8 mouse cellular contexts compared by ENCODE assay signal in the genomic region with DNA sequence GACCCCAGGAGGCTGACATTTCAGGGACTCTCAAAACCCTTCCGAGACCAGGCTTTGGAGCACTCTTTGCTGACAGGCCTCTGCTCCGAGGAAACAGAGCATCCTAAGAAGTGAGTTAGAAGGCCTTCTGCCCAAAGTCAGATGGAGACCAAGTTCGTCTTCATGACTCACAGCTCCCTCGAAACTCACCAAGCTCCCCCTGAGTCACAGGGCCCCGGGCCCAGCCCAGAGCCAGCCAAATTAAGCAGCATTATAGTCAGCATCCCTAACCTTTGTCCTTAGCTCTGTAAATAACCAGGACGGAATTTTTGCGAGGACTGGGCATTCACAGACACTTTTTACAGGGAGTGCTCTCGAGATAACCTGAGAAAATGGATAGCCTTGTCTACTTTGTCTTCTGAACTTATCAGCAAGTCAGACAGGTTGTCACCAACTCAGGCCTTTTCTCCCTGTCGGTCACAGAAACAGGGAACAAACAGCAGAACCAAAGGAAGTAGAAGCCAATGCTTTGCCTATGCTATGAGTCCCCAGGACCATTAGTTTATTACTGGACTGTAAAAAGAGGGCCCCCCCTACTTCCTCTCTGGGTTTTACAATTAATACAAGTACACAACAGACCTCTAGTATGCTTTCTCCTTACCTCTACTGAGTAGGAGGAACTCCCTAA. TPM values are rescaled to one million over a fixed set of nuclear protein-coding genes. Genes with fewer than 3 reads are reported as not detected.
DNase-seq lines count a peak whose midpoint lies in the region; ATAC-seq and TF ChIP-seq lines count a peak whose summit lies in the region.

No protein-coding gene starts in this region.

- no peak for TF ChIP-seq CTCF in layer of hippocampus, adult 2 months (conservative IDR thresholded peaks at IDR 0.05)

- 69% methylated on average over 9 of the region's 9 CpGs for WGBS in hindbrain, embryonic 14.5 days
- WGBS in neural tube, embryonic 13.5 days = 60% methylated on average over 9 of the region's 9 CpGs

- H3K36me3 ChIP-seq in hindbrain, embryonic 14.5 days (replicated peaks; ENCODE audit: control insufficient read depth, insufficient read depth) = peaks cover 7% of the 10 kb centered on the region
- peaks cover 11% of the 10 kb centered on the region for H3K36me3 ChIP-seq in neural tube, embryonic 13.5 days

- ATAC-seq in hindbrain, embryonic 14.5 days (ENCODE audit: low FRiP score) = no peak
- no peak for ATAC-seq in neural tube, embryonic 13.5 days (ENCODE audit: low read depth)

- H3K9me3 ChIP-seq in hindbrain, embryonic 14.5 days (ENCODE audit: control insufficient read depth, low read length) = no peaks in the 10 kb centered on the region
- no peaks in the 10 kb centered on the region for H3K9me3 ChIP-seq in neural tube, embryonic 13.5 days

- intact Hi-C loops in gastrocnemius, postnatal 14 days (cut with DNase I; ENCODE audit: low total_unique reads) = no loop called here

- no peak for DNase-seq in layer of hippocampus, adult 2 months (ENCODE audit: low spot score in 2 of 2)
- no peak for DNase-seq in layer of hippocampus, postnatal 25 days (ENCODE audit: extremely low spot score in 1 of 2, low spot score in 1 of 2)
- peak; percentile 48 for DNase-seq in brain, adult 2 months (ENCODE audit: low read depth, low spot score)
- DNase-seq in hindbrain, embryonic 14.5 days (ENCODE audit: low spot score) = no peak
- no peak for DNase-seq in gastrocnemius, postnatal 14 days
- DNase-seq in urinary bladder, postnatal 36 days (ENCODE audit: low spot score in 2 of 2) = no peak
- no peak for DNase-seq in urinary bladder, adult 2 months (ENCODE audit: low spot score)

- no peak overlapping the region for H3K9ac ChIP-seq in hindbrain, embryonic 14.5 days
- H3K9ac ChIP-seq in neural tube, embryonic 13.5 days = no peak overlapping the region

- H3K27me3 ChIP-seq in hindbrain, embryonic 14.5 days (ENCODE audit: control insufficient read depth, insufficient read depth, low read length) = no peaks in the 10 kb centered on the region
- no peaks in the 10 kb centered on the region for H3K27me3 ChIP-seq in neural tube, embryonic 13.5 days

- H3K4me1 ChIP-seq in hindbrain, embryonic 14.5 days (replicated peaks; ENCODE audit: control insufficient read depth, insufficient read depth, low read length) = peaks cover 40% of the 10 kb centered on the region
- H3K4me1 ChIP-seq in neural tube, embryonic 13.5 days (replicated peaks) = peaks cover 61% of the 10 kb centered on the region

- H3K27ac ChIP-seq in layer of hippocampus, adult 2 months = peak overlapping the region; percentile 32; the same call in 1 of the 2 replicates
- H3K27ac ChIP-seq in hindbrain, embryonic 14.5 days = peak overlapping the region; percentile 47
- peak overlapping the region; percentile 65 for H3K27ac ChIP-seq in neural tube, embryonic 13.5 days (replicated peaks)

- H3K4me3 ChIP-seq in layer of hippocampus, adult 2 months = no peak overlapping the region
- H3K4me3 ChIP-seq in hindbrain, embryonic 14.5 days (replicated peaks; ENCODE audit: low read length) = no peak overlapping the region
- H3K4me3 ChIP-seq in neural tube, embryonic 13.5 days = no peak overlapping the region

- H3K4me2 ChIP-seq in hindbrain, embryonic 14.5 days (replicated peaks) = peak overlapping the region; percentile 27
- H3K4me2 ChIP-seq in neural tube, embryonic 13.5 days = no peak overlapping the region

RNA-seq across cellular contexts. Expression of gene Fam214b, which starts 5.0 kb away (rescaled TPM):
- 10 to 100 TPM; 36.1 to 40.3 TPM for total RNA-seq in layer of hippocampus, adult 2 months (2021)
- 10 to 100 TPM; 32.9 to 37.7 TPM for total RNA-seq in layer of hippocampus, postnatal 25 days (2021)
- 22.6 and 22.9 TPM in 2 replicates for polyA plus RNA-seq in hindbrain, embryonic 14.5 days (2014; fragmentation: Nextera tagmentation; extraction: Ambion mirVana)
- polyA plus RNA-seq in neural tube, embryonic 13.5 days (2015; fragmentation: Nextera tagmentation; extraction: Ambion mirVana) = 28.4 and 29.9 TPM in 2 replicates
- total RNA-seq in gastrocnemius, postnatal 14 days (2021) = 10 to 100 TPM; 25.1 to 27.8 TPM
- polyA plus RNA-seq in urinary bladder, adult 2 months (2012; rRNA removed) = 15.7 and 24.8 TPM in 2 replicates

RNA-seq across cellular contexts. Expression of gene Stoml2, which starts 9.5 kb away (rescaled TPM):
- 100 to 1,000 TPM in 1 of 2 experiments, 10 to 100 TPM in 1; 97.3 to 108 TPM for total RNA-seq in layer of hippocampus, adult 2 months (2021)
- total RNA-seq in layer of hippocampus, postnatal 25 days (2021) = 100 to 1,000 TPM in 1 of 2 experiments, 10 to 100 TPM in 1; 85.6 to 108 TPM
- 215 and 231 TPM in 2 replicates for polyA plus RNA-seq in hindbrain, embryonic 14.5 days (2014; fragmentation: Nextera tagmentation; extraction: Ambion mirVana)
- polyA plus RNA-seq in neural tube, embryonic 13.5 days (2015; fragmentation: Nextera tagmentation; extraction: Ambion mirVana) = 224 and 235 TPM in 2 replicates
- 10 to 100 TPM; 82.9 to 84.8 TPM for total RNA-seq in gastrocnemius, postnatal 14 days (2021)
- 72.2 and 94.8 TPM in 2 replicates for polyA plus RNA-seq in urinary bladder, adult 2 months (2012; rRNA removed)

RNA-seq across cellular contexts. Expression of gene Pigo, which starts 15.4 kb away (rescaled TPM):
- 10 to 100 TPM; 28.0 to 30.0 TPM for total RNA-seq in layer of hippocampus, adult 2 months (2021)
- total RNA-seq in layer of hippocampus, postnatal 25 days (2021) = 10 to 100 TPM; 33.9 TPM
- polyA plus RNA-seq in hindbrain, embryonic 14.5 days (2014; fragmentation: Nextera tagmentation; extraction: Ambion mirVana) = 24.2 and 27.1 TPM in 2 replicates
- 22.4 and 23.3 TPM in 2 replicates for polyA plus RNA-seq in neural tube, embryonic 13.5 days (2015; fragmentation: Nextera tagmentation; extraction: Ambion mirVana)
- total RNA-seq in gastrocnemius, postnatal 14 days (2021) = 1 to 10 TPM; 5.4 to 6.5 TPM
- 12.7 and 13.1 TPM in 2 replicates for polyA plus RNA-seq in urinary bladder, adult 2 months (2012; rRNA removed)

RNA-seq across cellular contexts. Expression of gene Unc13b, which starts 17.7 kb away (rescaled TPM):
- total RNA-seq in layer of hippocampus, adult 2 months (2021) = 10 to 100 TPM; 41.7 to 45.7 TPM
- 10 to 100 TPM; 32.7 to 49.6 TPM for total RNA-seq in layer of hippocampus, postnatal 25 days (2021)
- polyA plus RNA-seq in hindbrain, embryonic 14.5 days (2014; fragmentation: Nextera tagmentation; extraction: Ambion mirVana) = 18.9 and 19.5 TPM in 2 replicates
- polyA plus RNA-seq in neural tube, embryonic 13.5 days (2015; fragmentation: Nextera tagmentation; extraction: Ambion mirVana) = 15.1 and 16.5 TPM in 2 replicates
- 1 to 10 TPM; 4.1 to 4.6 TPM for total RNA-seq in gastrocnemius, postnatal 14 days (2021)
- 9.9 and 11.2 TPM in 2 replicates for polyA plus RNA-seq in urinary bladder, adult 2 months (2012; rRNA removed)

RNA-seq across cellular contexts. Expression of gene Fancg, which starts 30.7 kb away (rescaled TPM):
- total RNA-seq in layer of hippocampus, adult 2 months (2021) = 10 to 100 TPM; 10.4 to 12.9 TPM
- 1 to 10 TPM; 7.7 to 8.7 TPM for total RNA-seq in layer of hippocampus, postnatal 25 days (2021)
- 15.6 and 20.1 TPM in 2 replicates for polyA plus RNA-seq in hindbrain, embryonic 14.5 days (2014; fragmentation: Nextera tagmentation; extraction: Ambion mirVana)
- 19.9 and 20.4 TPM in 2 replicates for polyA plus RNA-seq in neural tube, embryonic 13.5 days (2015; fragmentation: Nextera tagmentation; extraction: Ambion mirVana)
- total RNA-seq in gastrocnemius, postnatal 14 days (2021) = 1 to 10 TPM; 2.2 to 2.6 TPM
- 9.5 and 11.6 TPM in 2 replicates for polyA plus RNA-seq in urinary bladder, adult 2 months (2012; rRNA removed)
